Mouse (Mus musculus) gonadal fat pad, adult 2 months (tissue): ENCODE measurements at regions not wholly inside any gene's neighbourhood (a gene's known extent, or its start where the extent isn't known, plus 50 kb on each side); places are given as distances from the start of the nearest gene placed in this dataset.
"Not testable (repeated sequence)": the region's sequence is repeated elsewhere in the genome, so short reads cannot be mapped to it uniquely, and the experiment has no call there.

Experiments
- DNase-seq: peaks from one replicate; pipeline ENCODE4 v3.0.0-alpha.2; 2012; ENCODE audit warnings: low read depth

DNA sequence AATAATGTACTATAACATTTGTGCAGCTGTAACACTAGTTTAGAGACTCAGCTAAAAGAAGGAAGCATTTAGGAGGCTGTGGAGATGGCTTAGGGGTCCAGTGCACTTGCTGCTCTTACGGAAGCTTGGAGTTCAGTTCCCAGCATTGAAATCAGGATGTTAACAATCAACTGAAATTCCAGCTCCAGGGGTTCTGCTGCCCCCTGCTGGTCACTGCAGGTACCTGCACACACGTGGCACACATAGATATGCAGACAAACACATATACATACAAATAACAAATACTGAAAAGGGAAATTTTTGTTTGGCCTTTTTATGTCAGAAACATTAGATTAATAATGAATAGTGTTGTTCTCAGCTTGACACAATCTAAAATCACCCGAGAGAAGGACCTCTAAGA lies 322.5 kb downstream of the Ajap1 start:
- no peak for DNase-seq

DNA sequence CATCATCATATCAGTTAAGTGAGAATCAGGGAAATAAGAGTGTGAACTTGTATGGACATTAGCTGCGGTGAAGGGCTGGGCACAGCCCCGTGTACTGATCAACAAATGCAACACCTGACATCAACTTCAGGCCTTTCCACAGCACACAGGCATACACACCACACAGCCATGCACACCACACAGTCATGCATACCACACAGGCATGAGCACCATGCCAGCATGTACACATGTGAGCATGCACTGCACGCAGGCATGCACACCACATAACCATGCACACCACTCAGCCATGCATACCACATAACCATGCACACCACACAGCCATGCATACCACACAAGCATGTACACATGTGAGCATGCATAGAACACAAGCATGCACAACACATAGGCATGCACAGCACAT lies 325.0 kb downstream of the Ajap1 start:
- DNase-seq, result no peak

DNA sequence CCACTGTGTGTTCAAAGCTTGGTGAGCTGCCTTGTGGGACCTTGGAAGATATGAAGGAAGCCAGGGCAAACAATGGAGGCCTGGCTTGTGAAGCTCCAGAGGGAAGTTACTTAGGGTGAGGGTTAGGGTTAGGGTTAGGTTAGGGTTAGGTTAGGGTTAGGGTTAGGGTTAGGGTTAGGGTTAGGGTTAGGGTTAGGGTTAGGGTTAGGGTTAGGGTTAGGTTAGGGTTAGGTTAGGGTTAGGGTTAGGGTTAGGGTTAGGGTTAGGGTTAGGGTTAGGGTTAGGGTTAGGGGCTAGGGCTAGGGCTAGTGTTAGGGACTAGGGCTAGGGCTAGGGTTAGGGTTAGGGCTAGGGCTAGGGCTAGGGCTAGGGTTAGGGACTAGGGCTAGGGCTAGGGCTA lies 329.7 kb downstream of the Ajap1 start:
- not testable (repeated sequence) for DNase-seq

DNA sequence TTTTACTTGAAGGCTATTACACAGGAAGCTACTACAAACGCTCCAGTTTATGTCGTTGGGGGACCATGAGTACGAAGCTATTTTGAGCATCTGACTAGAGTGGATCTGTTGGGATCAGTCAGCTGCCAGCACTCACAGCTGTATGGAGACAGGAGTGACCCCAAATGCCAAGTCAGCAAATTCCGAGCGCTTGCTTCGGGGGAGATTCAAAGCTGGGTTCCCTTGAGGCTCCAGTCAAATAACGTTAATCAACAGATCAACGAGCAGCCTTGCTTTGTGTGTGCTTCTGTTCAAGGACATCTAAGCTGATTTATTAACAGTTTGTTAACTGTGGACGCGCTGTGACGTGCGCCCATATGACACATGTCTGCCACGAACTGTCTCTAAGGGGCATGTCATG lies 349.5 kb downstream of the Ajap1 start:
- DNase-seq, result no peak

DNA sequence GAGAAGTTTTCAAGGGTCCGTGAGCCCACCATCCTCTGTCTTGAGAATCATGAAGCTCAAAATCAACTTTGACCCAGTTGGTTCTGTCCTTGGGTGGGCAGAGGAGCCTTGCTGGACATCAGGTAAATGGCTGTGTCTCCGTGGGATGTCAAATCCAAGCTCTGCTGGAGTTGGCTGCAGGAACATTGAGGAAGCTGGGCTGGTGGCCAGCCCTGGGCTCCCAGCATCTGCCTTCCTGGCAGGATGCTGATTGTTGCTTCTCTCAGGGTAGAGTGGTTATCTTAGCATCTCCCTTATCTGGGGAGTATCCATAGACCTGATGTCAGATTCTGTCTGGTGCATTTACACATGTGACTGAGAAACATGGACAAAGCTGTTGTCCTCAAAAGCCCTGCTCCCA lies 353.3 kb downstream of the Ajap1 start:
- DNase-seq, result no peak

DNA sequence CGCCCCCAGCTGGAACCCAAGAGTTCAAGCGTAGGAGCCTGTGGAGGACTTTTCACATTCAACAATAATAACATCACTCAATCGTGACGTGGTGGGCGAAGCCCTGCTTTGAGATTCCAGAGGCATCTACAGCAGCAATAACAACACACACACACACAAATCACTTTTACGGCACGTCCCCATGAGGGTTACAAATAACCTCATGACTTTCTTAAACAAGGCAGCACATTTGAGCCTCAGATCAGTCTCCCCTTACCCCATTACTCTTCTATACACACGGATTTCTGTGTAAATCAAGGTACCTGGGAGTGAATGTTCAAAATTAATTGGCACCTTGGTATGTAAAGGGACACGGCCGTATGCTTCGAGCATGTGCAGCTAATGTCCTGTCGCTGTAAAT lies 354.4 kb downstream of the Ajap1 start:
- no peak for DNase-seq

DNA sequence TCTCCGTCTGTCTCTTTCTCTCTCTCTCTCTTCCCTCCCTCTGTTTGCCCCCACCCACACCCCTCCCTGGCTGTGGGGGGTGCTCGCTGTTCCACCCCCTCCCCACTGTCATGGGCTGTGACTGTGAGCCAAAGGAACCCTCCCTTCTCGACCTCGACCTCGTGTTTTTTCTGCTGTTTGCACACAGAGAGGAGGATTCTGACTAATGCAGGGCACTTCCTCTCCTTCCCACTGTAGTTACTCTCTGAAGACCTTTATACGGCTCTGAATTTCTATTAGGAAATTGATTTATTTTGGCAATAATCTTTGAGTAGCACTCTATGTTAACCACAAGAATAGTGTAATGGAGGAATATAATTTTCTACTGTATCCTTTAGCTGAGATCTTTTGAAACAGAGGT lies 362.1 kb downstream of the Ajap1 start:
- no peak for DNase-seq

DNA sequence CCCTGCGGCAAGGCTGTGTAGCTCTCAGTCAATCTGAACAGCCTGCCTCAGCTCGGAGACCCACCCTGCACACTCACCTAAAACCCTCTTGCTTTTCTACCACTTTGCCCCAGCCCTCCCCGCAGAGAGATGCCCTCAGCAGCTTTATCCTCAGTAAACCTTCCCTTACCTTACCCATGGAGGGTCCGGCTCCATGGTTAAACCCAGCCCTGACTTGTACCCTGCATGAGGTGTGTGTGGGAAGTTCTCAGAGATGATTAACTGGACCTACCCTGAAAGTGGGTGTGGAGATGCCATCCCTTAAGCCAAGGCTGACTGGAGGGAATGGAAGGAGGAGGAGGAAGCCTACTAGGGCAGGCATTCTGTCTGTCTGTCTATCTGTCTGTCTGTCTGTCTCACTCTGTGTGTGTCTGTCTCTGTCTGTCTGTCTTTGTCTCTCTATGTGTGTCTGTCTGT lies 362.9 kb downstream of the Ajap1 start:
- DNase-seq, result no peak

DNA sequence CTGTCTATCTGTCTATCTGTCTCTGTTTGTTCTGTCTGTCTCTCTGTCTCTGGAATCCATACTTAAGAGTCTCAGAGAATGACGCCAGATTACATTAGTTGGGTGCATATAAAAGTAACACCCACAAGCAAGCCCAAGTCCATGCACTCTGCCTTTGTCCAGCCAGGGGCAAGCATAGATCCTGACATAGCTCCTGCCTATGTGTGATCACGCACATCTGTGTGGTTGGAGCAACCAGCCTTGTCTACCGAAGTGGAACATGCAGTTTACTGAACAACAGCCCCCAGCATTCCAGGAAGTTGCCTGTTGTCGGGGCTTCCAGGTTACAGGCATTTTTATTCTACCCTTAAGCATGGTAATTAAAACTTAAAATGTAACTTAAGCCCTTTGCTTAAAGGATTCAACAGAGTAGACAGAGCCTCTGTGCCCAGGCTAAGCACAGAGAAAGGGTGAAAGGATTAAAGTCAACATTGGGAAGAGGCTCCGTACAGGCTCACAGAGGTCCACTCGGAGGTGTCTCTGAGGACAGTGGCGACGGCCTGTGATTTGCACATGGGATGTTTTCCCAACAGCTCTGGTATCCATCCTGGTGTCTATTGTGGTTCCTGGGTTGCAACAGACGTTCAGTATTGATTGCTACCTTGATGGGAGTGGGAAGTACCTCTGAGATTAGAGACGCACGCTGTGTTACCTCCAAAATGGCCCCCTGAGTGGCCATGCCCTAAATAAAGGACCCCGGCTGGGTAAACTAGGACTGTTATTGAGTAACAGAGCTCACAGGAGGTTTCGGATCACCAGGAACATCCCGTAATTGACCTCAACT lies 363.6 kb downstream of the Ajap1 start:
- DNase-seq, result no peak

DNA sequence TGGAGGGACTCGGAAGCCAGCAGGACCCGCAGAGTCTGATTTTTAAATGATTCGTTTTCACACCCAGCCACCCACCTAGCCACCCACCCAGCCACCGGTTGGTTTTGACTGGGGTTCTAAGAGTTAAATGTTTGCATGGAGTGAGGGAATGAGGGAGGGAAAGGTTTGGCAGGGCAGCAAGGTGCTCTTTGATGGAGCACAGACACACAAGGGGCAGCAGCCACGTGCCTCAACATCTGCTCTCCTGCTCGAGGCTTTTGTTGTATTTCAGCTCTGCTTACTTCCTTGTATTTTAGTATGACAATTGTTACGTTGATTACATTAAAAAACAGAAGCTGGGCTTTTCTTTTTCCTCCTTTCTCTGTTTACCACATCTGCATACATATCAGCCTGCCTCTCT lies 367.6 kb downstream of the Ajap1 start:
- no peak for DNase-seq

DNA sequence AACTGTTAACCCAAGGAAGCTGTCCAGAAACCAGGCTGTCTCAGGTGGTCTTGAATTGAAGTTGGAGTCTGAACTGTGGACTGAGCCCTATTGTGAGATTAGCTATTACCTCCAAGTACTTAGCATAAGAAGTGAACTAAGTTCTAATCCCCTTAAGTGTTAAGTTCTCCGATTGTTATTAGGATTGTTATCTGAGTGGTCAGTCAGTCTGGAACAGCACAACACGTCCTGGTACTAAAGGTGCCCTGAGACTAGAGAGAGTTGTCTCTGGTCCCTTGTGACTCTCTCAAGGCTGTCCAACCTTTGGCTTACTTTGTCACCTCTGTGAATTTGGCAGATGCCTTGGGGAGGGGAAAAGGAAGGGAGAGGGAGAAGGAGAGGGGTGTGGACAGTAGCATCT lies 369.0 kb downstream of the Ajap1 start:
- DNase-seq, result no peak

DNA sequence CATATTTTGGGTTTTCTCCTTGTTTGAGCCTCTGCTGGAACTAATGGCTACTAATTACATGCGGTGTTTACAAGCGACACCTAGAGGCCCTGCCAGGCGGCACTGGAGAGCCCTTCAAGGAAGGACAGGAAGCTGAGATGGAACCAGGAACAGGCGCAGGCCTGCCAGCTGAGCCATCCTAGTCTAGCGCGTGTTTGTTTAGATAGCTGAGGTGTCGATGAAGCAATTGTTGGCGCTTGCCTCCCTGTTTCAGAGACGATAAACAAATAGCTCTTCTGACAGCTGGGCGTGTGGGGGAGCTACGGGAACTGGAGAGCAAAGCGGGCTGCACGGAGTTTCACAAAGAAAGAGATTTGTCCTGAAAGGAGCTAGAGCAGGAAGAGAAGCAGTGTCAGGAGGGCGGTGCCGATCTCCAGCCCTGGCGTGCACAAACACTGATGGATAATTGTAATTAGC lies 372.3 kb downstream of the Ajap1 start:
- DNase-seq, result no peak

DNA sequence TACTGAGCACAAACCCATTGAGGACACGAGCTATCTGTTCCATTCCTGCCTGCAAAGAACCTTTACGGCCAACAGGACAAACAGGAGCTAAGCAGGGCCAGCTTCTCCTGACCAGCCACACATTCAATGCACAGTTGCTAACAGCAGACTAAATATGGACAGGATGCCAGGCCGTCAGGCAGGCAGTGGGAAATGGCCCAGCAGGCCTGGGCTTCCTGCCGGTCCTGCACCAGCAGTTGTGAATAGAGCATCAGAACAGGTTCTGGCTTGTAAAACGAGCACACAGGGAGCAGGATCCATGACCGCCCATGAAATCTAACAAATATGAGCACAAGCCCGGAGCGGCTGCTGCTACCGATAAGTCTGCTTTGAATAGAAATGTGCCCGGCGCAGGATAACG lies 384.0 kb downstream of the Ajap1 start:
- DNase-seq, result no peak

DNA sequence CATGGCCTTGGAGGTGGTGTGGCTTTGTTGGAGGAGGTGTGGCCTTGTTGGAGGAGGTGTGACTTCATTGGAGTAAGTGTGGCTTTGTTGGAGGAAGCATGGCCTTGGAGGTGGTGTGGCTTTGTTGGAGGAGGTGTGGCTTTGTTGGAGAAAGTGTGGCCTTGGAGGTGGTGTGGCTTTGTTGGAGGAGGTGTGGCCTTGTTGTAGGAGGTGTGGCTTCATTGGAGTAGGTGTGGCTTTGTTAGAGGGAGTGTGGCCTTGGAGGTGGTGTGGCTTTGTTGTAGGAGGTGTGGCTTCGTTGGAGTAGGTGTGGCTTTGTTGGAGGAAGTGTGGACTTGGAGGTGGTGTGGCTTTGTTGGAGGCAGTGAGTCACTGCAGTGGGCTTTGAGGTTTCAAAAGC lies 385.0 kb downstream of the Ajap1 start:
- DNase-seq, result no peak

DNA sequence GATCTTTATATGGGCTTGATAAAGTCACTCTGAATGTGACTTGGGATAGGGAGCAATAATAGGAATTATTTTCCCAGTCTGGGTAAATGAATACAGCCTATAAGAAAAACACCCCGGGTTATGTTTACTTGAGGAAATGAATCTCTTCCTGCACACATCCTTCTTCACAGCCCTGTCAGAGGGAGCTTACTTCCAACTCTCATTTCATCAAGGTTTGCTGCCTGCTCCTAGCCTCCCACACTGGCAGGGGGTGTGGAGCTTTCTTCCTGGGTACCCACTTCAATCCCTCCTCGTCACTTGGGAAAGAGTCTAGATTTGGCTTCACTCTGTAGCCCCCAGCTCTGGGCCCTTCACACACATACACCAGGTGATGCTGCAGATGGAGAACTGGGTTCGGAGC lies 389.5 kb downstream of the Ajap1 start:
- no peak for DNase-seq

DNA sequence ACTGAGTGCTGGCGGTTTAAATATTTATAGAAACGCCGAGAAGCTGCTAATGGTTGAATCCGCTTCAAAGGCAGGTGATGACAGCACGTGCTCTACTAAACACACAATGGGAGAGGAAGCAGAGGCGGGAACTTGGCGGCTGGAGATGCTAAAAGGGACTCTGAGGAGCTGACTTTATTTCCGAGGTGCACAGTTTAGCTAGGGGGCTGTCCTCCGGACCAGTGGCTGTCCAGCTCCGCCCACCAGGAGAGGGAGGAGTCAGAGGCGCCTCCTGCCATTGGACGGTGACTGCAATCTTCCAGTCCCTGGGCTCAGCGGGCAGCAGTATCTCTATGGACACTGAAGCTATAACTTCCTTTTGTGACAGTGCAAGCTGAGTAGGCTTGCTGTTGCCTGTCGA lies 400.4 kb downstream of the Ajap1 start:
- DNase-seq, result no peak

DNA sequence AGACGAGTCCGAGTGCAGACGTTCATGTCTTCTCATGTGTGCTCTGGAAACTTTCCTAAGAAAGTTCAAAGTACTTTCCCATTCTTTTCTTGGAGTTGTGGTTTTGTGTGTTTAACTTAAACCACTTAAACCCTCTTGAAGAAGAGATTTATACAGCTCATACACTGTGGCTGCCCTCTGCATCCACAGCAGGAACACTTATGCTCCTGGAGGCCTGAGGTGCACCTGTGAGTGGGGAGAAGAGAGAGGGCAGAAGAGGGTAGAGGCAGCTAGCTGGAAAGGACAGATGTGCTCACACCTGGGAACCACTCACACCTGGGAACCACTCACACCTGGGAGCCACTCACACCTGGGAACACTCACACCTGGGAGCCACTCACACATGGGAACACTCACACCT lies 408.0 kb downstream of the Ajap1 start:
- no peak for DNase-seq

DNA sequence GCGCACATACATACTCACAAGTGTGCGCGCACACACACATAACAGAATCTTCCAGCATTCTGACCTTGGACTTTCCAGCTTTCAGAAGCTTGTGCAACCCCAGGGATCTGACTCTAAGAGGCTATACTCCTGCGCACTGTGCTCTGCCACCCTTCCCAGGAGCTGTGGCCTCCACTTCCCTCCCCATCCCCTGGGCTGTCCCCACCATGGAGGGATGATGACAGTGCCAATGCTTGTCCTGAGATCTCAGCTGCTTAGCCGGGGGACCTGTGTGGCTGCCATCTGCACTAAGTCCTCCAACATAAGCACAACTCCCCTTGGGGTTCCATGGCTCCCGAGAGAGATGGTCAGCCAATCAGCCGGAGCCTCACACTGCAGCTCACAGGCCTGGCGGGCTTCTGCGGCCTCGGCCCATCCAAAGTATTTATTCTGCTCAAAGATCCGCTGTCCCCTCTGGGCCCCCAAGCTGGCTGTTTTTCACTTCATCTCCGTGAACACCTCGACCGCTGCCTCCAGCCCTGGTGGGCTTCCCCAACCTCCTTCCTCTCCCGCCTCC lies 412.3 kb downstream of the Ajap1 start:
- DNase-seq, result no peak

DNA sequence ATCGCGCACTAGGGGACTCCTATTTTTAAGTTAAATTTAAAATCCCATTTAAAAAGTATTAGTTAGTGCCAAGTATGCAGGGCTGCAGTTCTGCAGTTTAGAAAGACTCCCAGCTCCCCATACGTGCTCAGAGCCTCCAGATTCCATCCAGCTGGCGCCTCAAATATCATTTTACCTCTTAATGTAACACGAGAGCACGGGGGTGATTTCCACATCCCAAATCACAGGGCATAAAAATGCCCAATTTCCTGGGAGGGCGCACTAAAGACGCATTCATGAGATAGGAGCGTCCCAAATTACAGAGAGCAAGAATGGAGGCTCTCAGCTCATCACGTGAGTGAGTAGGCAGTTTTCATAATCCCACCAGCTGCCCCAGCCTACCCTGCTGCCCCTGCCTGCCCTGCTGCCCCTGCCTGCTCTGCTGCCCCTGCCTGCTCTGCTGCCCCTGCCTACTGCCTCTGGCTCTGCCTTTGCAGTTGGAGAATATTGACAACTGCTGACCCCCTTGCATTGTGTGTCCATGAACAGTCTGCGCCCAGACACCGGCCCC lies 414.1 kb downstream of the Ajap1 start:
- DNase-seq, result no peak

DNA sequence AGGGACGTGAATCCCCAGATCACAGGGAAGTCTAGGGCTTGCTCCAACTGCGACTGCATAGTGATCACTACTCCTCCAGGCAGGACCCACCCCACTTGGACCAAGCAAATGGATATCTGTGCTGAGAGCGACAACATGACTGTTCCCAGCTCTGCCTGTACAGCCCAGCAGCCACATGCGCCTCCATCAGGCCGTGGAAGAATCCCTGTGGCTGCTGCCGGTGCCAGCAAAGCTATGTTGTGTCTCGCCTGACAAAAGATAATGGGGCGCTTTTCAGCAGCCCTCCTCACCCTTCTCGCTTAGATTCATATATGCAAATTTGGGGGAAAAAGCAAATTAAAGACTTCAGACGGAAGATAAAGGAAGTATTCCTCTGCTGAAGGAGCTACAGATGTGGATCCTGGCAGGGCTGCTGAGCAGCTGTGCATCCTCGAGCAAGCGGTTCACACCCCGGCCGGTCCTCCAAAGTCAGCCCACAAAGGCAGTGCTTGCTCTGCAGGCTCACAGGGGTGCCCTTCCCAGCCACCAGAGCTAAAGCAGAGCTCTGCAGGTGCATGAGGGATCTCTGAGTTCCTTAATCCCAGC lies 418.5 kb downstream of the Ajap1 start:
- no peak for DNase-seq

DNA sequence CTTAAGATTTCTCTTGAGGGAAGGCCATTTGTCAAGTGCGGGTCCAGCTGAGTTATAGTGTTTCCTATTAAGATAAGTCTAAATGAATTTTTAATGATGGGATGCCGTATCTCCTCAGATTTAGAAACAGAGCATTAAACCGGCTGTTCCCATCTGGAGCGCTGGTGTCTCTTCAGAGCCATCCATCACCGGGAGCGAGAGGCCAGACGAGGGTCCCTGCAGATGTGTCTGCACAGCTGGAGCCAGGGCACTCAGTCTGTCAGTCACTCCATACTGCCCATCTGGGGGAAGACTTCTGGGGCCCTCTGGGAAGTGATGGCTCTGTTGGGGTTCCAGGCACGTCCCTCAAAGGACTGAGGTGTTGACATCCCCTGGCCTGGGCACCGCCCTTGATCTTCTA lies 419.2 kb downstream of the Ajap1 start:
- DNase-seq, result no peak

DNA sequence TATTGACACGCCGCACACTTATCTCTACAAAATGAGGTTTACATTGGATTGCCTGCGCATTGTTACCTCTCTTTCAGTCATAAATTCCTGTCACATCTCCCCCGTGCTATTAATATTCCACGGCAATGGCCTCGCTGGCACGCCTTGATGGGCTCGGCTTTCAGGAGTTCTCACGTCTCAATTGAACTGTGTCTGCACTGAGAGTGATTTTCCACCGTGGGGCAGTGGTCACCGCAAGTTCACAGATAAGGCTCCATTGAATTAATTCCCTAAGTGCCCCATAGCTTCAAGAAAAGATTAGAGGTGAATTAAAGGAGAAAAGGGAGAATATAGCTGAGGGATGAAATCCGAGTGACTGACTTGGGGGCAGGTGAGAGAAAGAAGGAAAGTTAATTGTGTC lies 424.5 kb downstream of the Ajap1 start:
- DNase-seq, result no peak

DNA sequence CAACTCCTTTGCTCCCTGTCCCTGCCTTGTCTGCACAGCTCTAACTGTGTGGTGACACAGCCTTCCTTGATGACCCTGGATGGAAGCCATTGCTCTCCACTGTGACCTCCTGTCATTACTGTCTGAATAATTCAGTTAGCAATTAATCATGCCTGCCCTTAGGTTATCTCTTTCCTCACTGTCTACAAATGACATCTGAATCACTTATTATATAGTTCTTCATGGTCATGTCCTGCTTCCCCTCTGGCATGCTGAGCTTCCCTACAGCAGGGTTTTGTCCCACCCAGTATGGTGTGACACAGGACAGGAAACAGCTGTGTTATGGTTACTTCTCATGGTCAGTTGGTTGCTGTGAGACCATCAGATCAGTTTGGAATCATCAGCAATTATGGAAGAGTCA lies 458.9 kb downstream of the Ajap1 start:
- DNase-seq, result no peak
